Mouse (Mus musculus) stomach, embryonic 15.5 days (tissue): ENCODE data around the gene Kif5c. TPM values are rescaled to one million over a fixed set of nuclear protein-coding genes. Genes with fewer than 3 reads are reported as not detected.
A peak's percentile ranks its signal among the peaks of the same experiment; 100 is the strongest.

Experiments used
- ATAC-seq: fragments of 200-750 bp; cut with Nextera tagmentation; 2 replicates; pipeline ENCODE4 v1.8.0; 2017; ENCODE audit warnings: low read depth, moderate number of reproducible peaks, moderate TSS enrichment; ENCODE audit not compliant: insufficient read depth, low FRiP score
- H3K27ac ChIP-seq: fragments of 300-500 bp; sonication (generic); 2 replicates; pipeline ENCODE4 v1.5.1; 2015; ENCODE audit warnings: mild to moderate bottlenecking, inconsistent platforms
- H3K27me3 ChIP-seq: fragments of 300-500 bp; sonication (generic); replicated peaks from 2 replicates; pipeline ENCODE4 v1.6.1; 2015; ENCODE audit warnings: inconsistent platforms
- H3K36me3 ChIP-seq: fragments of 300-500 bp; sonication (generic); 2 replicates; pipeline ENCODE4 v1.6.1; 2015; ENCODE audit warnings: inconsistent platforms
- H3K4me1 ChIP-seq: fragments of 300-500 bp; sonication (generic); 2 replicates; pipeline ENCODE4 v1.6.1; 2015; ENCODE audit warnings: inconsistent platforms
- H3K4me2 ChIP-seq: fragments of 300-500 bp; sonication (generic); 2 replicates; pipeline ENCODE4 v1.6.1; 2015; ENCODE audit warnings: mild to moderate bottlenecking, inconsistent platforms
- H3K4me3 ChIP-seq: fragments of 300-500 bp; sonication (generic); replicated peaks from 2 replicates; pipeline ENCODE4 v1.5.1; 2015; ENCODE audit warnings: inconsistent platforms
- H3K9ac ChIP-seq: fragments of 300-500 bp; sonication (generic); 2 replicates; pipeline ENCODE4 v1.6.1; 2015; ENCODE audit warnings: inconsistent platforms
- H3K9me3 ChIP-seq: fragments of 300-500 bp; sonication (generic); 2 replicates; pipeline ENCODE4 v1.6.1; 2016; ENCODE audit warnings: inconsistent platforms
- WGBS: fragments of 180-500 bp; shearing (Covaris S2); methylation state at CpG from one replicate; pipeline ENCODE4 v1.1.7; 2015; 5-methylcytosine and 5-hydroxymethylcytosine counted together
- polyA plus RNA-seq: library from polyadenylated mRNA; unstranded; fragments of >200 nt; fragmentation: Nextera tagmentation; extraction: Ambion mirVana; gene quantifications from 2 replicates; pipeline ENCODE4 v1.2.1, GENCODE M21; 2015

Gene Kif5c
- polyA plus RNA-seq, 1 experiment from 2014 or later: 7.1 TPM

DNA sequence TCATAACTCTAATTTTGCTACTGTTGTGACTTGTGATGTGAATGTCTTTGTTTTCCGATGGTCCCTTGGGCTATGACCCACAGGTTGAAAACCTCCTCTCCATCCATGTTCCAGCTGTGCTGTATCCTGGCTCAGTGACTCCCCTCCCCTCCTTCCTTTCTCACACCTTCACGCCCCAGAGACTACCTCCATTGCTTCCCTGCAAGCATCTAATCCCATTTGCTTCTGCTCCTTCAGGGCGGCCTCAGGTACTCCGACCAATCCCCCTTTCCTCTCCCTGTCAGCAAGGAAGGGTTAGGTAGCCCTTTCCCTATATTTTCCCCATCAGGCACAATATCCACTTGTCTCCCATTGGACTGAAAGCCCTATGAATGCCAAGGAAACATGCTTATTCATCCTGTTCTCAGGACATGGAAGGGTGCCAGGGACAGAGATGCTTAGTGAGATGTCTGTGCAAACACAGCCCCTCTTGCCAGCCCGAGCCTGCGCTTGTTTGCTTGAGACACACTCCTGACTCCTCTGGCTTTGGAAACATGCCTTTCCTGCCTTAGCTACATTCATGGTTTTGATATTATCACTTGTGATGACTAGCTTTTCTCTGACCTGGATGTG is 9.1 kb downstream of the Kif5c start:
- H3K4me3 ChIP-seq: no peak overlapping the region
- no peak overlapping the region for H3K4me2 ChIP-seq
- no peak overlapping the region for H3K9ac ChIP-seq
- 67% methylated on average over 6 of the region's 6 CpGs for WGBS
- H3K9me3 ChIP-seq: no peaks in the 10 kb centered on the region
- H3K4me1 ChIP-seq: peaks cover 3% of the 10 kb centered on the region; the same call in 1 of the 2 replicates
- no peaks in the 10 kb centered on the region for H3K27me3 ChIP-seq
- no peak overlapping the region for H3K27ac ChIP-seq
- ATAC-seq: no peak
- H3K36me3 ChIP-seq: no peaks in the 10 kb centered on the region

DNA sequence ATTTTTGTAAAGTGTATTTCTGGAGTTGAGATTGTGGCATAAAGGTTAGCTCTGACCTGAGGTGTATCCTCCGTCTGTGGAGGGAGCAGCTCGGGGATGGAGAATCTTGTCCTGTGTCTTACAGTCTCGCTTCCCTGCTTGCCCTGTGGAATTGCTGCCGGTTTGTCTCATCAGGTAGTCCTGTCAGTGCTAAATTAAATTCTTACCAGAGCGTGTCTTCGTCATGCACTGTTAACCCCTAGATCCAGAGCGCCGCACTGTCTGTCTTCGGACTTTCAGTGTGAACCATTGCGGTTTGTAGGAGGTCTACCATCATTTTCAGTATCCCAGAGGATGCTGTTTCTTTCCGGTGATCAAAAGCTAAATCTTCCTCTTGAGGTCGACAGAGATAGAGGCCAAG is 10.1 kb downstream of the Kif5c start:
- no peaks in the 10 kb centered on the region for H3K9me3 ChIP-seq
- H3K4me3 ChIP-seq: no peak overlapping the region
- ATAC-seq: no peak
- H3K4me1 ChIP-seq: peaks cover 3% of the 10 kb centered on the region; the same call in 1 of the 2 replicates
- H3K27me3 ChIP-seq: no peaks in the 10 kb centered on the region
- H3K36me3 ChIP-seq: no peaks in the 10 kb centered on the region
- no peak overlapping the region for H3K4me2 ChIP-seq
- no peak overlapping the region for H3K27ac ChIP-seq
- 90% methylated on average over 12 of the region's 12 CpGs for WGBS
- no peak overlapping the region for H3K9ac ChIP-seq

DNA sequence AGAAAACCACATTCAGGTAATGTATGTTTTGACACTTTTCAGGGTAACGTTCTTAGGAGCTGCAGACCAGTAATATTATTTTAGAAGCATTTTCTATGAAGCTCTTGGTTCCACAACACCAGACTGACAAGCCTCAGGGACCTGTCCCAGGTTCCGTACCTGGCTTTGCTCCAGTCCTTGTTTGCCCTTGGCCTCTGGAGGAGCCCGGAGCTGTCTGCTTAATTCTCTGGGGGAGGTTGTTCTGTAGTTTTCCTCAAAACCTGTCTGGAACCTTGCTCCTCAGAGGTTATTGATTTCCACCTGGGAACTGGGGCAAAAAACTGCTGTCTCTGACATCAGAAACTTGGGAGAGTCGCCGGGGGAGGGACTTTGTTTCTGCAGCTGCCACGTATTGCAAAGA is 11.5 kb downstream of the Kif5c start:
- no peak overlapping the region for H3K9ac ChIP-seq
- H3K9me3 ChIP-seq: no peaks in the 10 kb centered on the region
- H3K4me1 ChIP-seq: peaks cover 3% of the 10 kb centered on the region; the same call in 1 of the 2 replicates
- no peaks in the 10 kb centered on the region for H3K27me3 ChIP-seq
- no peak for ATAC-seq
- no peak overlapping the region for H3K4me2 ChIP-seq
- WGBS: 77% methylated on average over 6 of the region's 6 CpGs
- no peak overlapping the region for H3K27ac ChIP-seq
- H3K4me3 ChIP-seq: no peak overlapping the region
- no peaks in the 10 kb centered on the region for H3K36me3 ChIP-seq

DNA sequence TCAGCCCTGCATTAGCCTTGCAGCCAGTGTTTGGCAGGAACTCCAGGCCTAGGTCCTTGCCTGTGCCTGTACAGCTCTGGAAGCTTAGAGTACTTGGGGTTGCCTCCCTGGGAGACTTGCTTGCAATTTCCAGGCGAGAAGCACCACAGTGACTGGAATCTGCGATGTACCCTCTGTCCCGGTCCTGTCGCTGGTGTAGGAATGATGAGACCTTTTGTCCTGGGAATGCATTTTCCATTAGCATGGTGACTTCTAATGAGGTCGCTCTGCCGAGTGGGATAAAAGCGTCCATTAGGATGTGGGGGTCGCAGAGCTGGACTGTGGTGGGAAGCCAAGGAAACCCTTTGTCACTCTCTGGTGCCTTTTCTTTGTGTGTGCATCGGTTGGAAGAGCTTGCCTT is 14.1 kb downstream of the Kif5c start:
- WGBS: 59% methylated on average over 9 of the region's 9 CpGs
- Histone ChIP-seq H3K9ac (no peak overlapping the region), H3K4me2 (no peak overlapping the region), H3K4me3 (no peak overlapping the region), H3K9me3 (no peaks in the 10 kb centered on the region), H3K36me3 (no peaks in the 10 kb centered on the region), H3K27me3 (no peaks in the 10 kb centered on the region), H3K4me1 (no peaks in the 10 kb centered on the region), H3K27ac (no peak overlapping the region)
- ATAC-seq: no peak

DNA sequence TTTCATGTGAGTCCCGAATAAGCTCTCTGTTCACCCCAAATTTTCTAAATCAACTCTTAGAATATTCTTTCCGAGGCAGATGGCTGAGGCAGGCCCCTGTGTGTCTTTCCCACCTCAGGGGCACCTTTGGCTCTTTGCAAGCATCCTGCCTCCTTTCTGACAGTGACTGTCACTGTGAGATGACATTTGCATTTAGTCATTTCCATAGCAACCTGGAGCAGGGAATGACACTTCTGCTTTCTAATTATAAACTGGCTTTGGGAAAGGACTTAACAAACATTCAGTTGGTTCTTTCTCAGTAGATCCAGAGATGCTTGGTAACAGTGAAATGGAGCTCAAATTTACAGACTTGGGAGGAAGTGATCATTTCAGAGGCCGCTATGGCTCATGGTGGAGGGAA is 23.7 kb downstream of the Kif5c start:
- no peak overlapping the region for H3K4me2 ChIP-seq
- no peaks in the 10 kb centered on the region for H3K27me3 ChIP-seq
- H3K4me1 ChIP-seq: no peaks in the 10 kb centered on the region
- H3K27ac ChIP-seq: no peak overlapping the region
- no peak overlapping the region for H3K4me3 ChIP-seq
- no peaks in the 10 kb centered on the region for H3K9me3 ChIP-seq
- no peak overlapping the region for H3K9ac ChIP-seq
- WGBS: 80% methylated on average over 3 of the region's 3 CpGs
- H3K36me3 ChIP-seq: no peaks in the 10 kb centered on the region
- ATAC-seq: no peak

DNA sequence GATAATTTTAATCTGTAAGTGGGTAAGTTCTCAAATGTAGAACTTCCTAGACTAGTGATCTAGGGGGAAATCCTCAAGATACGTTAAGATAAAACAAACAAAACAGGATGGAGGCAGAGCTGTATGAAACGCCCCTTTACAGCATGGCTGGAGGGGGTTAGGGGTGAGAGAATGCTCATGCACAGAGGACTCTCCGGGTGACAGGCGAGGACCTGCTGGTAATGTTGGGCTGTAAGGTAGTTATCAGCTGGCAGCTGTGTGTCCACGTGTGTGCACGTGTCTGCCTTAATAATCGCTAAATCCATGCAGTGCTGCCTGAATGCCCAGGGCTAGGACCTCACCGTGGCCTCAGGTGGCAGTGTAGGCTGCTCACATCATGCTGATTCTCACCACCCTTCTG is 24.7 kb downstream of the Kif5c start:
- Histone ChIP-seq H3K9me3 (no peaks in the 10 kb centered on the region), H3K27me3 (no peaks in the 10 kb centered on the region), H3K4me1 (no peaks in the 10 kb centered on the region), H3K4me2 (no peak overlapping the region), H3K36me3 (no peaks in the 10 kb centered on the region), H3K27ac (no peak overlapping the region), H3K4me3 (no peak overlapping the region), H3K9ac (no peak overlapping the region)
- ATAC-seq: no peak
- 83% methylated on average over 8 of the region's 8 CpGs for WGBS

DNA sequence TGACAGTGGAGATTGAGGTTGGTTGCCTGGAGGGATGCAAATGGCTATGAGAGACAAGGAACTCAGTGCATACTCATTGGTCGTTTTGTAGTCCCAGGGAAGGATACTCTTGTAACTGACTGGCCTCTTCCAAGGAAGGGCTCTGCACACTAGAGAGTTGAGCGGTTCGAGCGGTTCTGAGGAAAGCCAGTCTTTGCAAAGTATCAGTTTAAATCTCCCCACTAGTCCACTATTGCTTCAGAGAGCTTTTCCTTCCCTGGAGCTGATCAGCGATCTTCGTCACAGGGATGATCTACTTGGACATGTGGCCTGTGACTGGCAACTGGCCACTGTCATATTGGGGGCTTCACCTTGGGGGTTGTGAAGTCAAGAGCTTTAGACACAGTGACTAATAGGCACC is 28.5 kb downstream of the Kif5c start:
- no peak overlapping the region for H3K4me3 ChIP-seq
- H3K9me3 ChIP-seq: no peaks in the 10 kb centered on the region
- H3K4me1 ChIP-seq: no peaks in the 10 kb centered on the region
- no peak overlapping the region for H3K9ac ChIP-seq
- no peak overlapping the region for H3K4me2 ChIP-seq
- H3K27me3 ChIP-seq: no peaks in the 10 kb centered on the region
- 84% methylated on average over 6 of the region's 6 CpGs for WGBS
- no peak for ATAC-seq
- H3K36me3 ChIP-seq: no peaks in the 10 kb centered on the region
- H3K27ac ChIP-seq: no peak overlapping the region

DNA sequence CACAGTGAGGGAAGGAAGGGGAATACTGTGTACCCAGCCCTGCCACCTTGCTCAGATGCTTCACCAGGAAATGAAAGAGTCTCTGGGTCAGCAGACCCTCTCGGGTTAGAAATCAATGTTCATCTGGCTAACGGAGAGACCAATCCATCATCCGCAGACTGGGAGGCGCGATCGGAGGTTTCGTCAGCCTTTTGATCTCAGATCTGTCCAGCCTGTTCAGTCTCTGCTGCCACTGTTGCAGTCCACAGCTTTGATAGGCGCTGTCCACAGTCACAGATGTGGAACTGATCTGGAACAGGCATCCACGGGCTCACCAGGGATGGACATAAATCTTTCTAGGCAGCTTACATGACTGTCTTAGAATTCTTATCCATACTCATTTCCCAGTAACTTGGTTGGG is 29.2 kb downstream of the Kif5c start:
- H3K4me1 ChIP-seq: no peaks in the 10 kb centered on the region
- H3K36me3 ChIP-seq: no peaks in the 10 kb centered on the region
- no peak overlapping the region for H3K9ac ChIP-seq
- H3K4me2 ChIP-seq: no peak overlapping the region
- H3K27ac ChIP-seq: no peak overlapping the region
- ATAC-seq: 0 out of 2 replicates have a peak, but pooled peaks have one; percentile 31
- no peaks in the 10 kb centered on the region for H3K27me3 ChIP-seq
- no peak overlapping the region for H3K4me3 ChIP-seq
- no peaks in the 10 kb centered on the region for H3K9me3 ChIP-seq
- 27% methylated on average over 9 of the region's 9 CpGs for WGBS

DNA sequence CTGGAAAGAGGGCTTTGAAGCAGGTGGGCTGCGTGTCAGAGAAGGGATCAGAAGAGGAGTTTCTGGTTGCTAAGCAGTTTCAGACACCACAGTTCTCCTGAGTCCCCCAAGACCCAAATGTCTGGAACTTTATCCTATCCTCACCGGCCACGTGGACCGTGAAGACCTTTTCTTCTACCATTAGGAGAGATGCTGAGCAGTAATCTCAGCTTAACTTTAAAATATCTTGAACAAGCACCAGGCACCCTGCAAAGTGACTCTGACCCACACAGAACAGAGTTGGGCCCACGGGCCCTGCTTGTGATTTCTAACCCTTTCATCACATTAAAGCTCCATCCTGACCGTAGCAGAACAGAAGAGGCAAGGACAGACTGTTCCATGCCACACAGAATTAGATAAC is 29.7 kb downstream of the Kif5c start:
- Histone ChIP-seq H3K4me1 (no peaks in the 10 kb centered on the region), H3K4me3 (no peak overlapping the region), H3K9me3 (no peaks in the 10 kb centered on the region), H3K27ac (no peak overlapping the region), H3K27me3 (no peaks in the 10 kb centered on the region), H3K9ac (no peak overlapping the region), H3K36me3 (no peaks in the 10 kb centered on the region), H3K4me2 (no peak overlapping the region)
- no peak for ATAC-seq
- WGBS: 85% methylated on average over 6 of the region's 6 CpGs

DNA sequence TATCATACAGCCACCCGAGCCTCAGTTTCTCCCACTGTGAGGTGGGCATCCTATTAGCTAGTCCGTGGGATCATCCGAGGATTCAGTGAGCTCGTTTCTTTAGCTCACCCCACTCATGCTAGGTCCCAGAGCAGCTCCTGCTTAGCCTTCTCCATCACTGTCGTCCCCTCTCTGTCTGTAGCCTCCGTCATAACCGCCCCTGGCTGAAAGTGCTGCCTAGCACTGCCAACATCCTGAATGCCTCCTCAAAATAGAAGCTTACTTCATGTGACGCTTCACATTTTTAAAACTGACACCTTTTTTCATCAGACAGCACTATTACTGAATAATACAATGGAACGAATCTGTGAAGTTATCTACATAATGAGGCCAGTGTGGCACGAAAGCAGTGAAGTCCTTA is 30.1 kb downstream of the Kif5c start:
- no peaks in the 10 kb centered on the region for H3K36me3 ChIP-seq
- H3K9ac ChIP-seq: no peak overlapping the region
- H3K9me3 ChIP-seq: no peaks in the 10 kb centered on the region
- WGBS: 74% methylated on average over 10 of the region's 10 CpGs
- H3K4me1 ChIP-seq: no peaks in the 10 kb centered on the region
- no peak overlapping the region for H3K4me2 ChIP-seq
- no peak for ATAC-seq
- no peaks in the 10 kb centered on the region for H3K27me3 ChIP-seq
- no peak overlapping the region for H3K4me3 ChIP-seq
- H3K27ac ChIP-seq: no peak overlapping the region

DNA sequence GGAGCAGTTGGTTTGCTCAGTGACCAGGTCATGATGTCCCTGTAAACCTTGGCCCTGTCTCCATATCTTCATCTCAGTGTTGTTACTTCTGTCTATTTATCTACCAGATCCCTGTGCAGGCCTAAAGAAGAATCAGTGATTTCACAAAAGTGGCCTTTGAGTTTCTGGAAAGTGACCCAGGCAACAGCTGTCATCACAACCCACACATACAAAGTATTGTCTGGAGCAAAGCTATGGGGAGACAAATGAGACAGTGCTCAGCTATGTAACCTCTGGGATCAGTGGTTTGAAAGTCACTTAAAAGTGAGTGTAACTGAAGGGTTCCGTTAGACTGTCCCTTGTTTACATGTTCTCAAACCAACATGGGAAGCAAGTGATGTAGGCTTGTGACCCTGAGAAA is 32.6 kb downstream of the Kif5c start:
- Histone ChIP-seq H3K27me3 (no peaks in the 10 kb centered on the region), H3K9ac (no peak overlapping the region), H3K4me3 (no peak overlapping the region), H3K27ac (no peak overlapping the region), H3K4me1 (peaks cover 4% of the 10 kb centered on the region; the same call in 1 of the 2 replicates), H3K36me3 (no peaks in the 10 kb centered on the region), H3K4me2 (no peak overlapping the region), H3K9me3 (no peaks in the 10 kb centered on the region)
- no peak for ATAC-seq
- 58% methylated on average over 1 of the region's 1 CpGs for WGBS

DNA sequence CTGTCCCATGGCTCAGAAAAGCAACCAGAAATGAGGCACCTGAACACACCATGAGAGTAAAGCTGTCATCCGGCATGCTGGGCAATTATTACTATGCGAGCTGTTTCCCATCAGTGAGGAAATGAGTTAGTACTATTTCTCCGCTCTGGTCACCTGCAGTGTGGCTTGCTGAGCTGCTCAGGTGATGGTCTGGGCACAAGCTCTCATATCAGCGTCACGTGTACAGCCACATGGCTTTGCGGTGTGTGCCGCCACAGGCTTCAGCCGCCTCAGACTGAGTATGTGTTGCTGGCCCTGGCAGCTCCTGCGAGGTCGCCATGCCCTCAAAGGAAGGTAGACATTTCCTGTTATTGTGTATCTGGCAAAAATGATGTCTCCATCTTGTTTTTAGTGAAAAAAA is 35.5 kb downstream of the Kif5c start:
- Histone ChIP-seq H3K9me3 (no peaks in the 10 kb centered on the region), H3K36me3 (no peaks in the 10 kb centered on the region), H3K9ac (no peak overlapping the region), H3K27ac (no peak overlapping the region), H3K4me2 (no peak overlapping the region), H3K4me1 (peaks cover 4% of the 10 kb centered on the region; the same call in 1 of the 2 replicates), H3K4me3 (no peak overlapping the region), H3K27me3 (no peaks in the 10 kb centered on the region)
- WGBS: 82% methylated on average over 10 of the region's 10 CpGs
- ATAC-seq: no peak
